ENCODE assay signal across 8 mouse cellular contexts in the genomic region with DNA sequence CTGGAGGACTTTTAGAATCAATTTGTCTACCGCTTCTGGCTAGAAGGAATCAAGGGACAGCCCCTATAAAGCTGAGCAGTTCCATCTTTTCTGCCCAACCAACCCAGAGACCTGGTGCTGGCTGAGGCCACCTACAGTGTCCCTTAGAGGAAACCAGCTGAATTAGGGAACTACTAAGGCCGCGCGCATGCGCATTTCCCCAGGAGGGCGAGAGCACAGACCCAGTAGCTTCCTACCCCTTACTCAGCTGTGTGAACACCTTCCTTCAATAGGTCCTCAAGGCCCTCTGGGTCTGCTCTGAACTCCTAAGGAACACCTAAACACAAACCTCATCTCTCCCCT. TPM values are rescaled to one million over a fixed set of nuclear protein-coding genes. Genes with fewer than 3 reads are reported as not detected.
DNase-seq lines count a peak whose midpoint lies in the region; ATAC-seq and TF ChIP-seq lines count a peak whose summit lies in the region.

No protein-coding gene starts in this region.

- WGBS in bone marrow, adult 2 months, result 0% methylated on average over 6 of the region's 6 CpGs
- WGBS in olfactory bulb, adult 2 months, result under 1% methylated on average over 6 of the region's 6 CpGs

- peak overlapping the region; percentile 78 for H3K4me3 ChIP-seq in bone marrow, adult 2 months (replicated peaks; ENCODE audit: control insufficient read depth, low read depth, low read length)
- no peak overlapping the region for H3K4me3 ChIP-seq in embryonic fibroblast, embryonic 13.5 days (ENCODE audit: insufficient read depth, low read length)
- H3K4me3 ChIP-seq in olfactory bulb, adult 2 months (ENCODE audit: insufficient read depth, low read depth, low read length), result peak overlapping the region; percentile 44

- intact Hi-C loops in heart, postnatal 36 days (cut with DNase I), result no loop called here

- ATAC-seq in erythroid progenitor cell, adult 5-6 weeks (replicated peaks; ENCODE audit: low FRiP score, poor library complexity, severe bottlenecking), result no peak

- TF ChIP-seq CTCF in bone marrow, adult 2 months (IDR thresholded peaks at IDR 0.05; ENCODE audit: control insufficient read depth, insufficient read depth, low read length), result no peak
- no peak for TF ChIP-seq CTCF in embryonic fibroblast, embryonic 13.5 days (IDR thresholded peaks at IDR 0.05; ENCODE audit: borderline replicate concordance, insufficient read depth, low read length)
- no peak for TF ChIP-seq CTCF in olfactory bulb, adult 2 months (IDR thresholded peaks at IDR 0.05; ENCODE audit: insufficient read depth, low read depth, low read length)

- no peak for TF ChIP-seq POLR2A in bone marrow, adult 2 months (IDR thresholded peaks at IDR 0.05; ENCODE audit: borderline replicate concordance, control insufficient read depth, low read depth, low read length)
- TF ChIP-seq POLR2A in embryonic fibroblast, embryonic 13.5 days (IDR thresholded peaks at IDR 0.05; ENCODE audit: low read depth, low read length), result 0 out of 2 replicates have a peak, but pooled peaks have one; percentile 29
- TF ChIP-seq POLR2A in olfactory bulb, adult 2 months (IDR thresholded peaks at IDR 0.05; ENCODE audit: insufficient read depth, low read depth, low read length), result no peak

- peak overlapping the region; percentile 78 for H3K27ac ChIP-seq in bone marrow, adult 2 months (ENCODE audit: control insufficient read depth, insufficient read depth, low read depth, low read length, poor library complexity)
- peak overlapping the region; percentile 41 for H3K27ac ChIP-seq in embryonic fibroblast, embryonic 13.5 days (ENCODE audit: insufficient read depth, low read length)
- peak overlapping the region; percentile 95 for H3K27ac ChIP-seq in olfactory bulb, adult 2 months (ENCODE audit: insufficient read depth, low read depth, low read length)

- H3K4me1 ChIP-seq in bone marrow, adult 2 months (ENCODE audit: control insufficient read depth, insufficient read depth, low read length), result peaks cover 4% of the 10 kb centered on the region; the same call in 1 of the 2 replicates
- H3K4me1 ChIP-seq in embryonic fibroblast, embryonic 13.5 days (ENCODE audit: control insufficient read depth, insufficient read depth, low read length), result peaks cover 2% of the 10 kb centered on the region
- H3K4me1 ChIP-seq in olfactory bulb, adult 2 months (ENCODE audit: control insufficient read depth, insufficient read depth, low read length), result peaks cover 32% of the 10 kb centered on the region

- DNase-seq in A20 (ENCODE audit: low read depth, low spot score), result peak; percentile 20
- DNase-seq in heart, postnatal 36 days, result peak; percentile 54 to 56
- DNase-seq in layer of hippocampus, postnatal 10 days (ENCODE audit: low spot score in 2 of 2), result peak; percentile 61 to 74
- peak; percentile 66 for DNase-seq in lung, postnatal 10 days

RNA-seq across cellular contexts. Expression of a gene that starts 1.3 kb away (rescaled TPM):
- polyA plus RNA-seq in bone marrow, adult 2 months (2011; ENCODE audit: insufficient read depth, insufficient read length, low replicate concordance, missing spikeins), result 42.2 and 75.8 TPM in 2 replicates
- 11.7 and 13.6 TPM in 2 replicates for polyA plus RNA-seq in embryonic fibroblast, embryonic 13.5 days (2011; ENCODE audit: insufficient read length, low read depth, missing spikeins)
- 10 to 100 TPM; 21.1 to 26.9 TPM for total RNA-seq in heart, postnatal 36 days (2021)
- 100 to 1,000 TPM; 123 to 140 TPM for total RNA-seq in layer of hippocampus, postnatal 10 days (2021)
- not detected in 2 replicates for polyA plus RNA-seq in olfactory bulb, adult 2 months (2012; ENCODE audit: insufficient read depth, insufficient read length, low replicate concordance, missing spikeins)
- 21.6 and 23.1 TPM in 2 replicates for total RNA-seq in erythroid progenitor cell, adult 5-6 weeks (2015; ENCODE audit: low replicate concordance)
- 2.7 and 13.2 TPM in 2 replicates for total RNA-seq in erythroid progenitor cell, adult 5-6 weeks (2017; ENCODE audit: low replicate concordance)

RNA-seq across cellular contexts. Expression of a gene that starts 6.1 kb away (rescaled TPM):
- polyA plus RNA-seq in bone marrow, adult 2 months (2011; ENCODE audit: insufficient read depth, insufficient read length, low replicate concordance, missing spikeins), result 11.1 and 11.6 TPM in 2 replicates
- 19.5 TPM in 2 replicates for polyA plus RNA-seq in embryonic fibroblast, embryonic 13.5 days (2011; ENCODE audit: insufficient read length, low read depth, missing spikeins)
- total RNA-seq in heart, postnatal 36 days (2021), result 10 to 100 TPM; 14.4 to 18.7 TPM
- total RNA-seq in layer of hippocampus, postnatal 10 days (2021), result 10 to 100 TPM; 27.5 to 27.6 TPM
- polyA plus RNA-seq in olfactory bulb, adult 2 months (2012; ENCODE audit: insufficient read depth, insufficient read length, low replicate concordance, missing spikeins), result not detected in 2 replicates
- total RNA-seq in erythroid progenitor cell, adult 5-6 weeks (2015; ENCODE audit: low replicate concordance), result 4.3 and 14.3 TPM in 2 replicates
- total RNA-seq in erythroid progenitor cell, adult 5-6 weeks (2017; ENCODE audit: low replicate concordance), result 4.0 and 10.7 TPM in 2 replicates

RNA-seq across cellular contexts. Expression of a gene that starts 10.9 kb away (rescaled TPM):
- 3.5 and 12.6 TPM in 2 replicates for polyA plus RNA-seq in bone marrow, adult 2 months (2011; ENCODE audit: insufficient read depth, insufficient read length, low replicate concordance, missing spikeins)
- polyA plus RNA-seq in embryonic fibroblast, embryonic 13.5 days (2011; ENCODE audit: insufficient read length, low read depth, missing spikeins), result 0.68 TPM in 1 of 2 replicates, not detected in the other
- total RNA-seq in heart, postnatal 36 days (2021), result under 1 TPM; 0.44 to 0.95 TPM
- 1 to 10 TPM; 3.1 to 5.3 TPM for total RNA-seq in layer of hippocampus, postnatal 10 days (2021)
- not detected in 2 replicates for polyA plus RNA-seq in olfactory bulb, adult 2 months (2012; ENCODE audit: insufficient read depth, insufficient read length, low replicate concordance, missing spikeins)
- total RNA-seq in erythroid progenitor cell, adult 5-6 weeks (2015; ENCODE audit: low replicate concordance), result 2.9 TPM in 1 of 2 replicates, not detected in the other
- 3.7 TPM in 1 of 2 replicates, not detected in the other for total RNA-seq in erythroid progenitor cell, adult 5-6 weeks (2017; ENCODE audit: low replicate concordance)

RNA-seq across cellular contexts. Expression of a gene that starts 15.9 kb away (rescaled TPM):
- polyA plus RNA-seq in bone marrow, adult 2 months (2011; ENCODE audit: insufficient read depth, insufficient read length, low replicate concordance, missing spikeins), result 22.8 and 43.7 TPM in 2 replicates
- polyA plus RNA-seq in embryonic fibroblast, embryonic 13.5 days (2011; ENCODE audit: insufficient read length, low read depth, missing spikeins), result 52.8 and 56.2 TPM in 2 replicates
- total RNA-seq in heart, postnatal 36 days (2021), result 10 to 100 TPM; 23.9 to 32.0 TPM
- total RNA-seq in layer of hippocampus, postnatal 10 days (2021), result 10 to 100 TPM; 41.4 to 46.8 TPM
- polyA plus RNA-seq in olfactory bulb, adult 2 months (2012; ENCODE audit: insufficient read depth, insufficient read length, low replicate concordance, missing spikeins), result not detected in 2 replicates
- 8.4 and 9.7 TPM in 2 replicates for total RNA-seq in erythroid progenitor cell, adult 5-6 weeks (2015; ENCODE audit: low replicate concordance)
- 20.7 and 35.0 TPM in 2 replicates for total RNA-seq in erythroid progenitor cell, adult 5-6 weeks (2017; ENCODE audit: low replicate concordance)

RNA-seq across cellular contexts. Expression of a gene that starts 24.5 kb away (rescaled TPM):
- polyA plus RNA-seq in bone marrow, adult 2 months (2011; ENCODE audit: insufficient read depth, insufficient read length, low replicate concordance, missing spikeins), result 71.2 and 118 TPM in 2 replicates
- polyA plus RNA-seq in embryonic fibroblast, embryonic 13.5 days (2011; ENCODE audit: insufficient read length, low read depth, missing spikeins), result 110 and 112 TPM in 2 replicates
- total RNA-seq in heart, postnatal 36 days (2021), result 10 to 100 TPM; 42.7 to 43.6 TPM
- 10 to 100 TPM; 95.6 to 99.1 TPM for total RNA-seq in layer of hippocampus, postnatal 10 days (2021)
- polyA plus RNA-seq in olfactory bulb, adult 2 months (2012; ENCODE audit: insufficient read depth, insufficient read length, low replicate concordance, missing spikeins), result 500 TPM in 1 of 2 replicates, not detected in the other
- total RNA-seq in erythroid progenitor cell, adult 5-6 weeks (2015; ENCODE audit: low replicate concordance), result 113 and 124 TPM in 2 replicates
- total RNA-seq in erythroid progenitor cell, adult 5-6 weeks (2017; ENCODE audit: low replicate concordance), result 96.7 and 118 TPM in 2 replicates

Comparison
In these comparisons a context has a peak if more than half of its experiments do, and no peak if none do; other contexts are left out.
1. H3K27ac ChIP-seq: peak in every context shown above with its lines; median percentile 95 in olfactory bulb, adult 2 months; 78 in bone marrow, adult 2 months; 41 in embryonic fibroblast, embryonic 13.5 days.
2. RNA of a gene that starts 1.3 kb away (total RNA-seq): 123 to 140 TPM in layer of hippocampus, postnatal 10 days; 21.1 to 26.9 TPM in heart, postnatal 36 days and 2.7 to 23.1 TPM in erythroid progenitor cell, adult 5-6 weeks; every median in the first group is over 4 times any median in the second.
3. Peak in every context shown above with its lines, with median percentiles within 50 percentile points of each other: DNase-seq.